Mouse (Mus musculus) stomach, embryonic 14.5 days (tissue): ENCODE results near the gene Trim8. TPM values are rescaled to one million over a fixed set of nuclear protein-coding genes. Genes with fewer than 3 reads are reported as not detected.

Source experiments
- ATAC-seq: fragments of 200-750 bp; cut with Nextera tagmentation; 2 replicates; pipeline ENCODE4 v1.8.0; 2017; ENCODE audit warnings: low read depth, moderate TSS enrichment; ENCODE audit not compliant: insufficient number of reproducible peaks, insufficient read depth, low FRiP score
- H3K27ac ChIP-seq: fragments of 300-500 bp; sonication (generic); 2 replicates; pipeline ENCODE4 v1.5.1; 2014; ENCODE audit warnings: mild to moderate bottlenecking, low read length, moderate library complexity, mixed read lengths
- H3K27me3 ChIP-seq: fragments of 300-500 bp; sonication (generic); 2 replicates; pipeline ENCODE4 v1.6.1; 2014; ENCODE audit warnings: low read length, control low read depth, mixed read lengths; ENCODE audit not compliant: control insufficient read depth, insufficient read depth
- H3K36me3 ChIP-seq: fragments of 300-500 bp; sonication (generic); 2 replicates; pipeline ENCODE4 v1.6.1; 2014; ENCODE audit warnings: mild to moderate bottlenecking, control low read depth, low read length, moderate library complexity, mixed read lengths; ENCODE audit not compliant: control insufficient read depth, insufficient read depth
- H3K4me1 ChIP-seq: fragments of 300-500 bp; sonication (generic); 2 replicates; pipeline ENCODE4 v1.6.1; 2014; ENCODE audit warnings: low read length, control low read depth, mixed read lengths; ENCODE audit not compliant: control insufficient read depth, insufficient read depth
- H3K4me2 ChIP-seq: fragments of 300-500 bp; sonication (generic); replicated peaks from 2 replicates; pipeline ENCODE4 v1.6.1; 2014; ENCODE audit warnings: low read depth, low read length, control low read depth
- H3K4me3 ChIP-seq: fragments of 300-500 bp; sonication (generic); 2 replicates; pipeline ENCODE4 v1.5.1; 2014; ENCODE audit warnings: low read depth, low read length, control low read depth
- H3K9ac ChIP-seq: fragments of 300-500 bp; sonication (generic); replicated peaks from 2 replicates; pipeline ENCODE4 v1.6.1; 2014; ENCODE audit warnings: low read depth, mild to moderate bottlenecking, control low read depth, low read length, moderate library complexity, mixed read lengths
- H3K9me3 ChIP-seq: fragments of 300-500 bp; sonication (generic); 2 replicates; pipeline ENCODE4 v1.6.1; 2016; ENCODE audit warnings: low read depth, low read length, control low read depth; ENCODE audit not compliant: control insufficient read depth
- WGBS: fragments of 180-500 bp; shearing (Covaris S2); extraction: QIAGEN DNeasy Blood & Tissue Kit; methylation state at CpG from one replicate; pipeline ENCODE4 v1.1.7; 2014; 5-methylcytosine and 5-hydroxymethylcytosine counted together
- polyA plus RNA-seq: library from polyadenylated mRNA; unstranded; fragments of >200 nt; fragmentation: Nextera tagmentation; extraction: Ambion mirVana; gene quantifications from 2 replicates; pipeline ENCODE4 v1.2.1, GENCODE M21; 2014

Gene Trim8
- polyA plus RNA-seq, 1 experiment from 2014 or later: 22.3 TPM

DNA sequence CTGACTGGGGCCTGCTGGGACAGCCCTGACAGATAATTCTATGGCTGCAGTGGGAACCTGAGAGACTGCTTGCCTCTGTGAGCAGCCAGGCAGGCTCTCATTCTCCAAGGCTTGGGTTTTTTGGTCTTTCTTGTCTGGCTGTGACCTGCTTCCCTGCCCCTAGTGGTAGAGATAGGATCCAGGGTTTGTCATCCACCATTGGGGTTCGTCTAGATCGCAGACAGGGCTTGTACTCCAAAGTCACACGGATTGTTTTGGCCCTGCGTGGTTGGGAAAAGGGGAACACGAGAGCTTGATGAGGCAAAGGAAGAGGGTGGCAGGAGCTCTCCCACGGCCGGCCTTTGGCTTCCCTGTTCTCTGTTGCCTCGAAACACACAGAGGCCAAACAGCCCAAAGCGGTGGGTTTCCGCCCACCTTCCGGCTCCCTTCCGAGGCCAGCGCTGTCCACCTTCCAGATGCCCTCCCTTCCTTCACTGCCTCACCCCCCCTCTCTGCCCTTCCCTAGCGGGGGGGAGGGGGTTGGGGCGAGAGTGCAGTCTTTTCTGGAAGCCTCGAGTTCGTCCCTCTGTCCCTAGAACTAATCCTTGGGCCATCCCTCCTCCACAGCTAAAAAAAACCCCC, 18.5 kb upstream of the Trim8 start:
- Histone ChIP-seq H3K9me3 (no peaks in the 10 kb centered on the region), H3K4me2 (no peak overlapping the region), H3K9ac (no peak overlapping the region), H3K27me3 (no peaks in the 10 kb centered on the region), H3K27ac (no peak overlapping the region; the same call in 1 of the 2 replicates), H3K36me3 (peaks cover 29% of the 10 kb centered on the region), H3K4me1 (peaks cover 62% of the 10 kb centered on the region), H3K4me3 (no peak overlapping the region)
- ATAC-seq: no peak
- 49% methylated on average over 17 of the region's 17 CpGs for WGBS

DNA sequence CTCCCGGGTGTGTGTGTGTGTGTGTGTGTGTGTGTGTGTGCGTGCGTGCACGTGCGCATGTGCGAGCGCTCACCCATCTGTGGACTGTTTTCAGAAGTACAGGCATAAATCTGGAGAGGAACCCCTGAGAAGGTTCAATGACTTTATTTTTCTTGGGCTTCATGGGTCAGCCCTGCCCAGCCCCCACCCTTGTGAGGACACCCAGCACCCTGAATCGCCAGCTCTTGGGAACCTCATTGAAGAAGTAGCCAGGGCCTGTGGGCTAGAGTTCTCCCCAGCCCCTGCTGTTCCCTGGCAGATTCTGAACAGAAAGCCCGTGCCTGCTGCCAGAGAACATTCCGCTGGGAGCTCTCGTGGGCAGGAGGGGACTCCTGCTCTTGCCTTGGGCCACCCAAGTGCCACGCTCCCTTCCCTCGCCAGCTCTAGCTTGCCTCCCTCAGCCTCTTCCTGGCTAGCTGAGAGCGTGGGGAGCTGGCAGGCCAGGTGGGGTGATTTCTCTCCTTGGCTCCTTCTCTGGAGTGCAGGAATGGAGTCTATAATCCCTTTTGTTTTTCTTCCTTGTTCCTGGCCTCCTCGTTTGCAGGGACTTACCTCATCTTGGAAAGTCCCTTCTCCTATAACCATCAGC, 17.7 kb upstream of the Trim8 start:
- 75% methylated on average over 15 of the region's 15 CpGs for WGBS
- Histone ChIP-seq H3K9ac (no peak overlapping the region), H3K9me3 (no peaks in the 10 kb centered on the region), H3K4me2 (no peak overlapping the region), H3K27ac (peak overlapping the region; percentile 3; the same call in 1 of the 2 replicates), H3K4me1 (peaks cover 54% of the 10 kb centered on the region), H3K4me3 (no peak overlapping the region), H3K36me3 (peaks cover 25% of the 10 kb centered on the region), H3K27me3 (no peaks in the 10 kb centered on the region)
- ATAC-seq: no peak

DNA sequence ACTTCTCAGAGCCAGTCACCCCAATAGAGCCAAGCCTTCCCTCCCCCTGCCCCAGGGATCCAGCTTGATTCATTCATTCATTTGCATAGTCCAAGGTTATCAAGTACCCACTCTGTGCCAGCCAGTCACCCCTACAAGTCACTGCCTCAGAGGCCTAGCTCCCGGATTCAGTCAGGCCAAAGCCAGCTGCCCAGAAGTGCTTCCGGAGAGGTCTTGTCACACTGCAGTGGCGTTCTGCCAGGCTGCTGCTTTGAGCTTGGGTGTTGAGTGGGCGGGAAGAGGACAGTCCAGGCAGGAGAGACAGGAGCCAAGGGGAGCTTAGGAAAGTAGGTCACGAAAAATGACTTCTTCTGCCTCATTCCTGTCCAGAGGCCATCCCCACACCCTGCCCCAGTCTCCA, 17.0 kb upstream of the Trim8 start:
- no peak overlapping the region for H3K4me3 ChIP-seq
- peaks cover 25% of the 10 kb centered on the region for H3K36me3 ChIP-seq
- no peak for ATAC-seq
- H3K9me3 ChIP-seq: no peaks in the 10 kb centered on the region
- no peak overlapping the region for H3K4me2 ChIP-seq
- WGBS: 75% methylated on average over 5 of the region's 5 CpGs
- H3K27me3 ChIP-seq: no peaks in the 10 kb centered on the region
- H3K9ac ChIP-seq: 0 out of 2 replicates have a peak overlapping the region, but pooled peaks have one; percentile 6
- H3K4me1 ChIP-seq: peaks cover 47% of the 10 kb centered on the region
- H3K27ac ChIP-seq: peak overlapping the region; percentile 3

DNA sequence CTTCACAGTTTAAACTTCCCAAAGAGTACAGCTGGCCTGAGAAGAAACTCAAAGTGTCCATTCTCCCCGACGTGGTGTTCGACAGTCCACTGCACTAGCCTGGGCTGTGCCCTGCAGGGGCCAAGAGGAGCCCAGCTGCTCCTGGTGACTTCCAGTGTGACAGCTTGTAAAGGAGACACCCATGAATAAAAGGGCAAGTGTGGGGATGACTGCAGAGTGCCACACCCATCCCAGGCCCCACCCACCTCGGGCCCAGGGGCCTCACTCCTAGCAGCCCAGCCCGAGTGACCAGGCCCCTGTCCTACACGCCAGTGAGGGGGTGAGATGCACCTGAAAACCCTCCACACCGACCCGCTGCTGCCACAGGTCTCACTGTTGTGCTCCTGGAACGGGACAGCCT, 15.7 kb upstream of the Trim8 start:
- H3K36me3 ChIP-seq: peaks cover 20% of the 10 kb centered on the region
- no peak overlapping the region for H3K4me2 ChIP-seq
- no peak overlapping the region for H3K27ac ChIP-seq
- ATAC-seq: no peak
- H3K9me3 ChIP-seq: no peaks in the 10 kb centered on the region
- H3K27me3 ChIP-seq: no peaks in the 10 kb centered on the region
- peaks cover 40% of the 10 kb centered on the region for H3K4me1 ChIP-seq
- H3K4me3 ChIP-seq: no peak overlapping the region
- 64% methylated on average over 9 of the region's 9 CpGs for WGBS
- no peak overlapping the region for H3K9ac ChIP-seq

DNA sequence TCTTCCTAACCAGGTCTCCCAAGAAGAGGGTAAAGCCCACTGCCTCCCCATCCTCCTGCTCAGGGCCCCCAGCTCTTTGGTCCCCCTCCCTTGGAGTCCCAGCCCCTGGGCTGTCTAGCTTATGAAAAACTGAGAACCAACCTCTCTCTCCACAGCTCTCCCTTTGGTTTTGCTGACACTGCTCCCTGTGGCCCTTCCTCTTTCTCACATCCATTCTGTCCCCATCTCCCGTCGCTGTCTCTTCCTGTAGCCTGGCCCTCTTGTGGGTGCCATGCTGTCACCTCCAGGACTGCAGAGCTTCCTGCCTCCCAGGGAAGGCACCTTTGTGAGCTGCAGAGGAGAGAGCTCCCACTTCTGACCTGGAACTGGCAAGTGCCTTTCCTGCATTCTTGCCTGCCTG, 14.8 kb upstream of the Trim8 start:
- peaks cover 32% of the 10 kb centered on the region for H3K4me1 ChIP-seq
- no peak overlapping the region for H3K4me3 ChIP-seq
- WGBS: 64% methylated on average over 2 of the region's 2 CpGs
- H3K9ac ChIP-seq: no peak overlapping the region
- H3K27me3 ChIP-seq: no peaks in the 10 kb centered on the region
- peaks cover 20% of the 10 kb centered on the region for H3K36me3 ChIP-seq
- no peak overlapping the region for H3K4me2 ChIP-seq
- no peak for ATAC-seq
- H3K27ac ChIP-seq: no peak overlapping the region
- no peaks in the 10 kb centered on the region for H3K9me3 ChIP-seq

DNA sequence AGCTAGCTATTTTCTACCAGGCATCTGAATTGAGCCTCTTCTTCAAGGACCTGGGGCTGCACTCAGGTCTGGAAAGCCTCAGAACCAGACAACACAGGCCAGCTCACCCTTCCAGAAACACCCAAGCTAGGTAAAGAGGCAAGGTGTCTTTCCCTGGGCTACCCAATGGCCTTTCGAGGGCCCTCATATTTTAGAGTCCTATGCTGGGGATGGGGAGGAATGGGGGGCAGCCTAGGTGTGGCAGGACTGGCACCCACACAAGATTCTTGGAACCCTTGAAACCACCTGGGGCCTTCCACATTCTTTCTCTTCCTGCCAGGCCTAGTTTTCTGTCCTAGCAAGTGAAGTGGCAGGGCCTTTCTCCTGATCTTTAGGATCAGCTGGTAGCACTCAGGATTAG, 12.1 kb upstream of the Trim8 start:
- Histone ChIP-seq H3K4me3 (no peak overlapping the region), H3K4me1 (peaks cover 7% of the 10 kb centered on the region), H3K36me3 (peaks cover 16% of the 10 kb centered on the region), H3K27me3 (no peaks in the 10 kb centered on the region), H3K9me3 (no peaks in the 10 kb centered on the region), H3K27ac (no peak overlapping the region), H3K9ac (no peak overlapping the region), H3K4me2 (no peak overlapping the region)
- 95% methylated on average over 1 of the region's 1 CpGs for WGBS
- ATAC-seq: no peak

DNA sequence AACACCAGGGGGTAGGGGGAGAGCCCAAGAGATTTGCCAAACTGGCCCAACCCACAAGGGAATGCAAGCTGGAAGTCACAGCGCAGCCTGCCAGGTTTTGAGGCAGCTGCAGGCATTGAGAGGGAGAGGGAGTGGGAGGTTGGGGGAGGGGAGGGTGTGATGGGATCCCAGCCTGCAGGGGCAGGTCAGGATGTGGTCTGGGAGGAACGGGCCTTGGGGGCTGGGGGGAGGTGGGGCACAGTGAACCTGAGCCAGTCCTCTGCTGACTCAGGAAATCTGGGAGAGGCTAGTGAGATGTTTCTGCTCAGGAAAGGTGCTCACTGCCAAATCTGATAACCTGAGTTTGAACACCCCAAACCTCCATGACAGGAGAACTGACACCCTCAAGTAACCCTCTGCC, 10.9 kb upstream of the Trim8 start:
- WGBS: 5% methylated on average over 2 of the region's 2 CpGs
- Histone ChIP-seq H3K4me3 (no peak overlapping the region), H3K36me3 (peaks cover 11% of the 10 kb centered on the region), H3K4me2 (no peak overlapping the region), H3K27ac (no peak overlapping the region), H3K9ac (no peak overlapping the region), H3K4me1 (peaks cover 5% of the 10 kb centered on the region), H3K9me3 (no peaks in the 10 kb centered on the region), H3K27me3 (no peaks in the 10 kb centered on the region)
- no peak for ATAC-seq

DNA sequence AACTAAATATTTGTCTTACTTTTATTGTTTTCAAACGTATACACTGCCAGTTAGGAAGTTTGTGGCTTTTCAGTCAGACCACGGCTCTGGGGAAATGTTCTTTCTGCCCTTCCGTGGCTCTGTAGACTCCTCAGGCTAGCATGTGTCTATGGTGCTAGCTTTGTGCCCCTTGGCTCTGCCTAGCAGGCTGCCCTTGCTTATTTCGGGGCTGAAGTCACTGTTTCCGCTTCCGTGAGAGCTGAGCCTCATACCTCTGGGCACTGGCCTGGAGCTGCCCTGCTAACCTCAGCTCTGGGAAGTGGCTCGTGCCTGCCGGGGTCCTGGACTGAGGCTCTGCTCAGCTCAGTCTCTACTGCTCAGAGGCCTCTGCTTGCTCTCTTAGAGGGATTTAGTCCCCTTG, 6.4 kb upstream of the Trim8 start:
- 77% methylated on average over 8 of the region's 8 CpGs for WGBS
- Histone ChIP-seq H3K9me3 (no peaks in the 10 kb centered on the region), H3K4me3 (no peak overlapping the region), H3K9ac (no peak overlapping the region), H3K36me3 (no peaks in the 10 kb centered on the region), H3K4me2 (no peak overlapping the region), H3K27ac (no peak overlapping the region), H3K27me3 (no peaks in the 10 kb centered on the region), H3K4me1 (peaks cover 3% of the 10 kb centered on the region)
- no peak for ATAC-seq

DNA sequence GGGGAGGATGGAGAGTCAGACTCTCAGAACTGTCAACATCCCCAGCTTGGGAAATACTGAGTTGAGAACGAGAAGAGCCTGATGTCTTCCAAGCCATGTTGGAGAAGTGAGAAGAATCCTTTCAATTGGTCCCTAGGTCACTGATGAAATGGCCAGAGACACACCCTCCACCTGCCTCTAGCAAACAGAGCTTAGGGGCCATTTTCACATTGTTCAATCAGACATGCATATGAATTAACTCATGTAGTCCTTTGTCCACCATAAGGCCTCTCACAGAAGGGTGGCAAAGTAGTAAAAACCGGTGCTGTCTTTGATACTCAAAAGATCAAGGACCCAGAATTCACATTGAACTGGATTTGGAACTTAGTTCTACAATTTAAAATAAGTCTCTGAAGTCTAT, 4.3 kb upstream of the Trim8 start:
- no peak overlapping the region for H3K27ac ChIP-seq
- 69% methylated on average over 2 of the region's 2 CpGs for WGBS

More for the DNA sequence above, 4.3 kb upstream of the Trim8 start:
- Histone ChIP-seq H3K9ac (no peak overlapping the region), H3K27me3 (no peaks in the 10 kb centered on the region), H3K4me1 (no peaks in the 10 kb centered on the region), H3K4me3 (no peak overlapping the region), H3K36me3 (no peaks in the 10 kb centered on the region), H3K4me2 (no peak overlapping the region), H3K9me3 (no peaks in the 10 kb centered on the region)
- ATAC-seq: no peak
